Mouse (Mus musculus) adrenal gland, postnatal 36 days (tissue): ENCODE data around the gene Ndufa7. TPM values are rescaled to one million over a fixed set of nuclear protein-coding genes. Genes with fewer than 3 reads are reported as not detected.
"Not testable (repeated sequence)": the region's sequence is repeated elsewhere in the genome, so short reads cannot be mapped to it uniquely, and the experiment has no call there.

Source experiments
- DNase-seq, 2 experiments: peaks; one replicate each; pipeline ENCODE4 v3.0.0; 2021; ENCODE audit warnings: mixed read lengths in 1 of 2
- microRNA-seq: library from miRNA; unstranded; fragments of <30 nt; microRNA quantifications from one replicate; pipeline ENCODE4 v1.2.0, GENCODE M21; 2021
- total RNA-seq, 2 experiments: library from RNA; stranded (reverse); gene quantifications; 2 replicates each; pipeline ENCODE4 v1.2.3; 2021

Gene Ndufa7
- total RNA-seq, 2 experiments from 2014 or later: 432 to 487 TPM

DNA sequence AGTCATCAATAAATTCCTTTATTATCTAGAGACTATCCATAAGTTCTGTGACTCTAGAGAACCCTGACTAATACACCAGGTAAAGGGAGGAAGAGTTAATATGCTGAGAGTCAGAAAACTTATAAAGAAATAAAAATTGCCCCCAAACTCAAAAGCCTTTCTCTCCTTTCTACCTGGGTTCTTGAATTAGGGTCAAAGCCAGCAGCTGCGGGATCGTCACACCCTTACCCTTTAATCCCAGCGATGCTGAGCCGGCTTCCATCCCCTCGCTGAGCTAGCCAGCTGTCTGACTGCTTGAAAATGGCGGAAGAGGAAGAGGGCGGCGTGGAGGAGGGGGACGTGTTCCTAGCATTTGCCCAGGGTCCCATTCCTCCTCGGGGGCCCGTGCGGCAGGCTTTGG, 49.2 kb downstream of the Ndufa7 start, which contains the start of gene Gm7029:
Gene Gm7029, plus strand, starts transcription at position 301 of the 400 bp plus-strand sequence.
- DNase-seq: not testable (repeated sequence)

DNA sequence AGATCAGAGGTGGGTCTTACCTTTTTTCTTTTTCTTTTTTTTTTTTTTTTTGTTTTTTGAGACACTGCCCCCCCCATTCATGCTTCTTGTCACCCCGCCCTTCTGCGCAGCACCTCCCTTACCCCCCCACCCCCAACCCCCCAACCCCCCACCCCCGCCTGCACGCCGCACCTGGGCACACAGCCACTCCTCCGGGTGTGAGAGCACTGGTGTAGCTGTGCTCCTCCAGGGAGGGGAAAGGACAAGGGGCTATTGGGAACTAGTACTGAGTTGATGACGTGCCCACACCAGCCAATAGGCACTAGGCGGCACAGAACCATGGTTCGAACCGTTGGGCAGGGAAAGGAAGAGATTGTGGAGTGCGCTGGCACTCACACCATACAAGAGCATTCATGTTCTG, 50.0 kb downstream of the Ndufa7 start:
- no peak for DNase-seq

DNA sequence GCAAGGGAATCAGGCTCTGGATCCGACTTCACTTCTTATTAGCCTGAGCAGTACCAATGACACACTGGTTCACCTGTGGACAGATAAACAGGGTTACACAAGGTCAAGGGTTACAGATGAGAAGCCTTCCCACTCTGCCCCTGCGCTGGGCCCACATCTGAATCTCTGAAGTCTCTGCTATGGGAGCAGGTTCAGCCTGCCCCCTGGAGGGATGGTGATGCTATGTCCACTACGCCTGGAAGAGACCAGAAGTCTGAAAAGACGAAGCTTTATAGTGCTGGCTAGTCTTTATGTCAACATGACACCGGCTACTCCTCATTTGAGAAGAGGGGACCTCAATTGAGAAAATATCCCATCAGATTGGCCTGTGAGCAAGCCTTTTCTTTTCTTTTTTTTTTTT, 51.4 kb downstream of the Ndufa7 start:
- DNase-seq: peak in 1 of 2 experiments; percentile 46

DNA sequence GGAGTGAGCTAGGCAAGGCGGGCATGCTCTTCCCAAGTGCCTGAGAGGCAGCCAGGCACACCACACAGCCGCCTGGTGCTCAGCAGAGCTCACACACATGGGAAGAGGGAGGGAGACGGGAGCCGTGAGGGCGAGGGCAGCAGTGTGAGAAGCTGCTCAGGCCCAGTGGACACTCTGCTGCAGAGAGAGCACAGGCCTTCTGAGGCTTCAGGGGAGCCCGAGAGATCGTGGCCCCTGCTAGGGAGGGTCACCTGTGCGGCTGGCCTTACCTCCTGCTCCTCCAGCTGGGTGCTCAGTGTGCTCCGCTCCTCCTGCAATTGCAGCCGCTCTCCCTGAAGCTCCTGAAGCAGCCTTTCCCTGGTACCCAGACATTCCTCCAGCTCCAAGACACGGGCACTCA, 59.9 kb downstream of the Ndufa7 start:
- not testable (repeated sequence) for DNase-seq

DNA sequence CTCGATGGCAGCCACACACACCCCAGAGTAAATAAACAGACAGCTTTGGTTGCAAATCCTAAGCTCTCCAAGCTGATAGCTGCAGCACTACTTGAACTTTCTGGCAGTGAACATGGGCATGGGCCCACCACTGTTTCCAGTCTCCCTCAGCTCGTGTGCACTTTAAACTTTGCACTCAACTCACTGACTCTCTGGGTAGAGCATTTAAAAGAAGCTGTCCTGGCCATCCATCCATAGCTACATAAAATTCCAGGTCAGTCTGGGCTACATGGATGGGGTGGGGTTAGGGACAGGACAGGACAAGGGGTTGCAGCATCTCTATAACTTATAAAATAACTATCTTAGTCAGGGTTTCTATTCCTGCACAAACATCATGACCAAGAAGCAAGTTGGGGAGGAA, 63.4 kb downstream of the Ndufa7 start:
- DNase-seq: not testable (repeated sequence)

Small RNAs within 50 kb of the gene (microRNA-seq; reads per million reads assigned to microRNA genes)
- gene Gm27740: not detected

Other genes starting within 250 kb of the Ndufa7 start
- gene Zfp414, start 195.5 kb upstream of the Ndufa7 start, total RNA-seq: 10 to 100 TPM; 28.9 to 35.3 TPM
- under 1 TPM in 1 of 2 experiments, not detected in 1; 0.56 TPM for gene Pram1, start 186.5 kb upstream of the Ndufa7 start, total RNA-seq
- gene Hnrnpm, start 137.7 kb upstream of the Ndufa7 start, total RNA-seq: 100 to 1,000 TPM; 136 to 171 TPM
- gene March2, start 105.9 kb upstream of the Ndufa7 start, total RNA-seq: 100 to 1,000 TPM in 1 of 2 experiments, 10 to 100 TPM in 1; 92.9 to 119 TPM
- gene Rab11b, start 64.0 kb upstream of the Ndufa7 start, total RNA-seq: 100 to 1,000 TPM; 231 to 299 TPM
- 100 to 1,000 TPM in 1 of 2 experiments, 10 to 100 TPM in 1; 62.7 to 110 TPM for gene Angptl4, start 42.7 kb upstream of the Ndufa7 start, total RNA-seq
- gene Kank3, start 14.1 kb upstream of the Ndufa7 start, total RNA-seq: 10 to 100 TPM; 72.2 to 90.5 TPM
- gene Rps28, start within 50 bp of the Ndufa7 start, total RNA-seq: 1,000 to 10,000 TPM; 1,486 to 1,511 TPM
- 10 to 100 TPM; 30.8 to 47.3 TPM for gene Cd320, start 18.5 kb downstream of the Ndufa7 start, total RNA-seq
- gene Gm7029, start 49.3 kb downstream of the Ndufa7 start, total RNA-seq: not detected
- 1 to 10 TPM; 3.3 to 4.4 TPM for gene Kifc1, start 66.1 kb downstream of the Ndufa7 start, total RNA-seq
- not detected for gene Platr17, start 80.6 kb downstream of the Ndufa7 start, total RNA-seq
- 10 to 100 TPM; 29.2 to 30.2 TPM for gene Daxx, start 84.8 kb downstream of the Ndufa7 start, total RNA-seq
- 100 to 1,000 TPM; 178 to 181 TPM for gene Tapbp, start 91.3 kb downstream of the Ndufa7 start, total RNA-seq
- 10 to 100 TPM; 26.5 to 36.1 TPM for gene Zbtb22, start 91.3 kb downstream of the Ndufa7 start, total RNA-seq
- 10 to 100 TPM; 37.0 to 45.9 TPM for gene Rgl2, start 105.0 kb downstream of the Ndufa7 start, total RNA-seq
- gene Pfdn6, start 115.8 kb downstream of the Ndufa7 start, total RNA-seq: 10 to 100 TPM; 89.2 to 90.6 TPM
- gene Wdr46, start 116.1 kb downstream of the Ndufa7 start, total RNA-seq: 10 to 100 TPM; 34.4 to 34.9 TPM
- gene B3galt4, start 126.9 kb downstream of the Ndufa7 start, total RNA-seq: 1 to 10 TPM; 4.0 to 6.6 TPM
- gene Vps52, start 131.2 kb downstream of the Ndufa7 start, total RNA-seq: 10 to 100 TPM; 53.4 to 59.9 TPM
- 100 to 1,000 TPM; 791 to 792 TPM for gene Rps18, start 131.4 kb downstream of the Ndufa7 start, total RNA-seq
- 100 to 1,000 TPM; 459 to 574 TPM for gene H2-K1, start 175.8 kb downstream of the Ndufa7 start, total RNA-seq
- 10 to 100 TPM; 43.8 to 48.3 TPM for gene Ring1, start 200.1 kb downstream of the Ndufa7 start, total RNA-seq
- 100 to 1,000 TPM; 243 to 247 TPM for gene H2-Ke6, start 203.5 kb downstream of the Ndufa7 start, total RNA-seq
- gene Slc39a7, start 207.1 kb downstream of the Ndufa7 start, total RNA-seq: 100 to 1,000 TPM; 165 to 198 TPM
- 10 to 100 TPM; 53.5 to 55.7 TPM for gene Rxrb, start 207.2 kb downstream of the Ndufa7 start, total RNA-seq
- gene Col11a2, start 214.9 kb downstream of the Ndufa7 start, total RNA-seq: 1 to 10 TPM; 1.2 to 2.2 TPM